Mouse (Mus musculus): ENCODE data around the gene Dhdh.

Gene Dhdh

GRCm38 (mm10) chr7:45451344-45451982 is 37.1 kb downstream of the Dhdh start:
- peak; percentile 56 to 61 for DNase-seq (ENCODE audit: low spot score in 2 of 2)

GRCm38 (mm10) chr7:45449974-45450373 is 38.6 kb downstream of the Dhdh start:
- DNase-seq (ENCODE audit: low spot score in 2 of 2): no peak

DNA sequence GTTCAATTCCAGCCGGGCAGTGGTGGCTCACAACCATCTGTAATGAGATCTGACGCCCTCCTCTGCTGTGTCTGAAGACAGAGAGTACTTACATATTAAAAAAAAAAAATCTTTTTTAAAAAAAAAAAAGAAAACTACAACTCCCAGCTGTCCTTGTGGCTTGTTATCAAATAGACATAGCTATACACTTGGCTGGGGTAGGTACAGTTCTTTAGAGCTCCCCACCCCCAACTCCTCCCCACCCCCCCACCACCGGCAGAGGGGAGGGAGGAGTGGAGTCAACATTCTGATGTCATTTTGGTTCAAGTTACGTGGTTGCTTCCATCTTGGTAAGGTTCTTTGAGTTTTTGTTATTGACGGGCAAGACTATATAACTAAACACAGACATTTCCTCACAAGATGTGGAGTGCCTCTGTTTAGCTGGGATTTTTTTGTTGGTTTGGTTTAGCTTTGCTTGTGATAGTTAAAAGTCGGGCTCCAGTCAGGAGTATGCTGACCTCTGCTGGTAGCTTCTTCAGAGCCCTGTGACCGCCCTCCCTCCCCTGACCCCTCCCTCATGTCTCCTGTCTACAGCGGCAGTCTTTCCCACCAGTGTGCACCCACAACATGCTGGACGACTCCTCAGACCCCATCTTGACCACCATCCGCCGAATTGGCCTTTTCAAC is 41.1 kb downstream of the Dhdh start:
- no peak for DNase-seq (ENCODE audit: low spot score in 2 of 2)

- DNase-seq (ENCODE audit: low spot score in 2 of 2): no peak
Observed at GRCm38 (mm10) chr7:45446589-45446988, 42.0 kb downstream of the Dhdh start.

GRCm38 (mm10) chr7:45443526-45444420 is 44.8 kb downstream of the Dhdh start:
- no peak for DNase-seq (ENCODE audit: low spot score in 2 of 2)

DNA sequence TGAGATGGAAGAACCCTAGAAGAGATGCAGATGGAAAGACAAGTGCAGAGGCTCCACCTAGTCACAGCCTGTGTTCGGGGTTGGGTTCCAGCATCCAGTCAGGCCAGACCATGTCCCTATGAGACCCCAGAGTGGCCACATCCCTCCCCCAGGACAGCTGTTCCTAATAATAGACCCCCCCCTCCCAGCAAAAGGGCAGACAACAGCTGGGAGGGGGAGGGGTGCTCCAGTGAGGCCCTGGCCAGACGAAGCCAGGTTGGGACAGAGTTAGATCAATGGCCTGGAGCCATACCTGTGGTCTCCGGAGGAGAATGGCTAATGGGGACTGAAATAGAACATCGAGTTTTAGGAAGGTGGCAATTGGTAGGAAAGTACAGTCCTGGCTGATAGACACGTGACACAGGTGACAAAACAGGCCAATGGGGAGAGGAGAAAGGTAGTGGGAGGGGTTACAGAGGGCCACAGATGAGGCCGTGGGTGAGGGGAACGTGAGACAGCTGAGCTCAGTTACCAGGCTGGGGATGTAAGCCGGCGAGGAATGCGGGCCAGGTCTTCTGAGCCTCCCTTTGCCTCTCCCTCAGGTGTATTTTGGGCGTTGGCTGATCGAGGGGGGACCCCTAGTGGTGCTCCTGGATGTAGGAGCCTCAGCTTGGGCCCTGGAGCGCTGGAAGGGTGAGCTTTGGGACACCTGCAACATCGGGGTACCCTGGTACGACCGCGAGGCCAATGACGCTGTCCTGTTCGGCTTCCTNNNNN is 50.9 kb downstream of the Dhdh start, which contains the start of gene Ruvbl2:
TSS of gene Ruvbl2 (minus strand) at position 576 of the 756 bp plus-strand sequence.
- no peak for DNase-seq (ENCODE audit: low spot score in 2 of 2)

DNA sequence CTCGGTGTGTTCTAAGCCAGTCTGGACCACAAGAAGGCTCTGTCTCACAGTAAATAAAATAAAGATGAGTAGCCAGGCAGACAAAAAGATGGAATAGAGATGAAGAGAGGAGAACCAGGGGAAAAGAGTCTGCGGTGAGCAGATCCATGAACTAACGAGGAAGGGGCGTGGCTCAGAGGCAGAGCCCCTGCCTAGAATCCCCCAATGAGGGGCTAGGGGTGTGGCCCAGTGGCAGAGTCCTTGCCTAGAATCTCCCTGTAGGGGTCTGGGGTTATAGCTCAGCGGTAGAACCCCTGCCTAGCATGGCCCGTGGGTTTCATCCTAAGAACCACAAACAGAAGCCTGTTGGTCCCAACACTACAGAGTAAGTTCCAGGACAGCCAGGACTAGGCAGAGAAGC is 51.6 kb downstream of the Dhdh start:
- no peak for DNase-seq (ENCODE audit: low spot score in 2 of 2)

- DNase-seq (ENCODE audit: low spot score in 2 of 2): no peak
Observed at GRCm38 (mm10) chr7:45436444-45436843, 52.2 kb downstream of the Dhdh start.

GRCm38 (mm10) chr7:45435038-45435437 is 53.6 kb downstream of the Dhdh start:
- DNase-seq (ENCODE audit: low spot score in 2 of 2): no peak

DNA sequence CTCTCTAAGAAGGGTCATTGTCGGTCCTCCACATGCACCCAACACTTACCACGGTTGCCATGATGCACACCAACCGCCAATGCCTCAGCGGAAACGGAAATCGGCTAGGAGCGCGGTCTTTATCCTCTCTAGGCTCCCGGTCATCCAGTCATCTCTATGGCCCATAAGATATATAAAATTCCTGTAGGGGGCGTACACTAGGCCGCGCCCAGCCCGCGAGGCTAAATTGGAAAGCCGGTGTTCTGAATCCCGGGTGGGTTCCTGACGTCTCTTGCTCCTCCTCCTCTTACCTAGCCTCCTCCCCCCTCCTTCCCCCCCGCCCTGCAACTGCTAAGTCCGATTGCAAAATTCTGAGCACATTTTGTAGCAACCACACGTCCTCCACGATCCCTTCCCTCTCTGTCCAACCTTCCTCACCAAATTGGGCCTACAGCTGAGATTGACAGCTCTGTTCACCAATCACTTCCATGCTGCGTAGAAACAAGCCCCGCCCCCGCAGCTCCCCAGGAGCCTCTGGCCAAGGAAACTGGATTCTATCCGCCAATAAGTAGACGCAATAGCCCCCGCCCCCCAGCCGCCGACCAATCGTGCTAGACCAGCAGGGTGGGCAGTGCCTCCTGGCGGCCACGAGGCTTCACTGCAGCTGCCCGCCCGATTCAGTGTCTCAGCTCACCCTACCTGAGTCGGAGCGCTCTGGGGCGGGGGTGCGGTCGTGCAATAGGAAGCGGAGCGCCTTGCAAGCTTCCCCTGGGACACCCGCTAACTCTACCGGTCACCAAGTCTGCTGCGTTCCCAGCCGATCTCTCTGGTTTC is 54.2 kb downstream of the Dhdh start, which contains the start of gene Gys1:
TSS of gene Gys1 (plus strand) at position 642 of the 813 bp plus-strand sequence.
- DNase-seq (ENCODE audit: low spot score in 2 of 2): peak; percentile 99 to 100

GRCm38 (mm10) chr7:45433835-45434202 is 54.8 kb downstream of the Dhdh start:
- no peak for DNase-seq (ENCODE audit: low spot score in 2 of 2)

- DNase-seq (ENCODE audit: low spot score in 2 of 2): no peak
Observed at GRCm38 (mm10) chr7:45426556-45426955, 62.0 kb downstream of the Dhdh start.

- DNase-seq (ENCODE audit: low spot score in 2 of 2): no peak
Observed at GRCm38 (mm10) chr7:45421194-45421593, 67.4 kb downstream of the Dhdh start.

All from urinary bladder, adult 18-20 months (tissue).